Mouse (Mus musculus): Measurements from ENCODE around the gene Atat1.

DNA sequence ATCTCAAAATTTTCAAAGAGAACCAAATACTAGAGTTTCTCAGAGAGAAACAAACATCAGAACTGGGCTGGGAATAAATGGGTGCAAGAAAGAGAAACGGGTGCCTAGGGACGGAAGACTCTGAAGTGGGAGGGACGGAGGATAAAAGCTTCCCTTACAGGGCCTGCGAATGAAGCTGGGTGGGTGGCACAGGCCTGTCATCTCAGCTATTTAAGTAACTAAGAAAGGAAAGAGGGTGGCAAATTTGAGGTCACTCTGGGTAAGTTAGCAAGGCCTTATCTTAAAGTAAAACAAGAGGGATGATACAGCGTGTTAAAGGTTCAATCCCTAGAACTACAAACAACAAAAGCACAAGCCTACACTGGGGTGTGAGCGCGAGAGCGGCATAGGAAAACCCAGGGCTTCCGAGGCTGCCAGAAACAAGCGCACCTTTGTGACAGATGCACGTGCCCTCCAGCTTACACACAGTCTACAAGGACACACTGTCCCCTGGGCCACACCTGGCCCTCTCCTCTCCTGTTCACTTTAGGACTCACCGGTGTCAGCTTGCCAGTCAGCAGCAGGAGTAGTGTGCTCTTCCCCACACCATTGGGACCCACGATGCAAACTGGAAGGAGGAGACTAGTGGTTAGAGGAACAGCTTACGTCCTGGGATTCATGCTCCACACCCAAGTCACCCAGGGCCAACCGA lies 48.8 kb upstream of the Atat1 start:
- TF ChIP-seq CTCF (IDR thresholded peaks at IDR 0.05; ENCODE audit: borderline replicate concordance, control insufficient read depth, extremely low read depth, insufficient read depth, low read length, poor library complexity) (no peak), POLR2A (IDR thresholded peaks at IDR 0.05; ENCODE audit: control insufficient read depth, extremely low read depth, insufficient read depth, low read length, poor library complexity) (no peak)

All from thymus, adult 2 months (tissue).